Mouse (Mus musculus): ENCODE results near the gene Hist1h2bl. TPM values are rescaled to one million over a fixed set of nuclear protein-coding genes. Genes with fewer than 3 reads are reported as not detected.

Hist1h2bl gene
- total RNA-seq, 2 experiments from 2014 or later, result 31.7 to 51.2 TPM

Small RNAs within 50 kb of the gene (microRNA-seq; reads per million reads assigned to microRNA genes)
- gene Gm44357, result 0 reads per million in 2 experiments
- 0 reads per million in 2 experiments for gene Gm44367
- 0 reads per million in 2 experiments for gene Gm44454

Other genes starting within 250 kb of the Hist1h2bl start
- gene Nkapl, start 247.6 kb downstream of the Hist1h2bl start, total RNA-seq (2021), result under 1 TPM; 0.69 to 0.74 TPM
- 1 to 10 TPM; 6.7 to 7.7 TPM for gene Zkscan4, start 237.2 kb downstream of the Hist1h2bl start, total RNA-seq (2021)
- not detected for gene Gm10065, start 236.7 kb downstream of the Hist1h2bl start, total RNA-seq (2021)
- gene AK157302, start 220.9 kb downstream of the Hist1h2bl start, total RNA-seq (2021), result 10 to 100 TPM; 15.9 to 17.4 TPM
- gene Gm11273, start 214.7 kb downstream of the Hist1h2bl start, total RNA-seq (2021), result 10 to 100 TPM; 64.8 to 76.7 TPM
- 10 to 100 TPM; 16.2 to 16.9 TPM for gene Zkscan8, start 185.0 kb downstream of the Hist1h2bl start, total RNA-seq (2021)
- not detected for gene Olfr1366, start 173.3 kb downstream of the Hist1h2bl start, total RNA-seq (2021)
- gene Olfr1535, start 156.2 kb downstream of the Hist1h2bl start, total RNA-seq (2021), result not detected
- gene Olfr1364, start 134.4 kb downstream of the Hist1h2bl start, total RNA-seq (2021), result not detected
- not detected for gene Olfr1362, start 102.1 kb downstream of the Hist1h2bl start, total RNA-seq (2021)
- not detected for gene Olfr11, start 73.6 kb downstream of the Hist1h2bl start, total RNA-seq (2021)
- not detected for gene Olfr1361, start 52.8 kb downstream of the Hist1h2bl start, total RNA-seq (2021)
- gene Olfr1360, start 38.7 kb downstream of the Hist1h2bl start, total RNA-seq (2021), result not detected
- gene Olfr1359, start 18.0 kb downstream of the Hist1h2bl start, total RNA-seq (2021), result not detected
- 10 to 100 TPM; 17.4 to 55.0 TPM for gene Hist1h2ai, start 279 bp upstream of the Hist1h2bl start, total RNA-seq (2021)
- 10 to 100 TPM; 68.2 to 84.2 TPM for gene Hist1h3h, start 1.5 kb upstream of the Hist1h2bl start, total RNA-seq (2021)
- 10 to 100 TPM in 1 of 2 experiments, 1 to 10 TPM in 1; 8.6 to 12.7 TPM for gene Hist1h2bm, start 5.9 kb upstream of the Hist1h2bl start, total RNA-seq (2021)
- 10 to 100 TPM; 14.3 to 15.3 TPM for gene Hist1h4j, start 18.9 kb upstream of the Hist1h2bl start, total RNA-seq (2021)
- 100 to 1,000 TPM; 229 to 266 TPM for gene Hist1h4k, start 34.4 kb upstream of the Hist1h2bl start, total RNA-seq (2021)
- gene Hist1h2ak, start 37.7 kb upstream of the Hist1h2bl start, total RNA-seq (2021), result 10 to 100 TPM; 17.1 to 19.9 TPM
- gene Hist1h2bn, start 38.0 kb upstream of the Hist1h2bl start, total RNA-seq (2021), result 10 to 100 TPM; 18.8 to 20.0 TPM
- gene Hist1h1b, start 64.5 kb upstream of the Hist1h2bl start, total RNA-seq (2021), result 10 to 100 TPM; 10.5 to 20.6 TPM
- 10 to 100 TPM; 59.5 to 93.2 TPM for gene Hist1h3i, start 67.2 kb upstream of the Hist1h2bl start, total RNA-seq (2021)
- gene Hist1h2an, start 71.1 kb upstream of the Hist1h2bl start, total RNA-seq (2021), result 1 to 10 TPM; 1.7 to 1.8 TPM
- 10 to 100 TPM; 12.3 to 16.4 TPM for gene Hist1h2bp, start 71.3 kb upstream of the Hist1h2bl start, total RNA-seq (2021)
- gene Hist1h2bq, start 94.1 kb upstream of the Hist1h2bl start, total RNA-seq (2021), result 10 to 100 TPM; 47.8 to 64.2 TPM
- 10 to 100 TPM; 28.2 to 31.2 TPM for gene Hist1h2ao, start 94.3 kb upstream of the Hist1h2bl start, total RNA-seq (2021)
- 100 to 1,000 TPM; 159 to 222 TPM for gene Hist1h4m, start 95.6 kb upstream of the Hist1h2bl start, total RNA-seq (2021)
- gene Hist1h4n, start 116.1 kb upstream of the Hist1h2bl start, total RNA-seq (2021), result 10 to 100 TPM; 30.8 to 35.7 TPM
- 10 to 100 TPM; 20.7 to 37.1 TPM for gene Hist1h2ap, start 117.4 kb upstream of the Hist1h2bl start, total RNA-seq (2021)
- 10 to 100 TPM; 48.0 to 64.3 TPM for gene Hist1h2br, start 117.6 kb upstream of the Hist1h2bl start, total RNA-seq (2021)
- gene Zfp184, start 229.0 kb upstream of the Hist1h2bl start, total RNA-seq (2021), result 1 to 10 TPM; 3.4 to 3.8 TPM

Data from layer of hippocampus, postnatal 14 days (tissue).